Mouse (Mus musculus) layer of hippocampus, adult 9-11 months (tissue): ENCODE measurements at regions not wholly inside any gene's neighbourhood (a gene's known extent, or its start where the extent isn't known, plus 50 kb on each side); places are given as distances from the start of the nearest gene placed in this dataset.
A peak's percentile ranks its signal among the peaks of the same experiment; 100 is the strongest.

Source experiments
- DNase-seq: peaks from one replicate; pipeline ENCODE4 v3.0.0; 2022

GRCm38 (mm10) chr15:97572639-97573038, 133.0 kb downstream of the Rpap3 start:
- no peak for DNase-seq

- DNase-seq, result no peak
These were observed 133.7 kb downstream of the Rpap3 start for GRCm38 (mm10) chr15:97571885-97572284.

GRCm38 (mm10) chr15:97560096-97560495, 145.5 kb downstream of the Rpap3 start:
- DNase-seq, result no peak

- no peak for DNase-seq
These were observed 146.9 kb downstream of the Rpap3 start for GRCm38 (mm10) chr15:97558725-97559124.

GRCm38 (mm10) chr15:97548354-97548753, 157.3 kb downstream of the Rpap3 start:
- no peak for DNase-seq

- DNase-seq, result no peak
These were observed 160.6 kb downstream of the Rpap3 start for GRCm38 (mm10) chr15:97545034-97545433.

GRCm38 (mm10) chr15:97541646-97542045, 164.0 kb downstream of the Rpap3 start:
- DNase-seq, result no peak

GRCm38 (mm10) chr15:97536145-97536544, 169.5 kb downstream of the Rpap3 start:
- DNase-seq, result no peak

GRCm38 (mm10) chr15:97534878-97535277, 170.7 kb downstream of the Rpap3 start:
- DNase-seq, result peak; percentile 6

- peak; percentile 5 for DNase-seq
These were observed 171.9 kb downstream of the Rpap3 start for GRCm38 (mm10) chr15:97533553-97534291.

GRCm38 (mm10) chr15:97532346-97532910, 173.2 kb downstream of the Rpap3 start:
- no peak for DNase-seq

GRCm38 (mm10) chr15:97528291-97529050, 177.2 kb downstream of the Rpap3 start:
- DNase-seq, result no peak

- no peak for DNase-seq
These were observed 185.2 kb downstream of the Rpap3 start for GRCm38 (mm10) chr15:97520395-97520794.

- DNase-seq, result no peak
These were observed 185.7 kb downstream of the Rpap3 start for GRCm38 (mm10) chr15:97519919-97520345.

- DNase-seq, result no peak
These were observed 187.7 kb downstream of the Rpap3 start for GRCm38 (mm10) chr15:97517926-97518325.

GRCm38 (mm10) chr15:97517188-97517587, 188.4 kb downstream of the Rpap3 start:
- DNase-seq, result no peak

- no peak for DNase-seq
These were observed 189.9 kb downstream of the Rpap3 start for GRCm38 (mm10) chr15:97515773-97516172.

- DNase-seq, result peak; percentile 43
These were observed 197.8 kb downstream of the Rpap3 start for GRCm38 (mm10) chr15:97507656-97508306.

- no peak for DNase-seq
These were observed 198.4 kb downstream of the Rpap3 start for GRCm38 (mm10) chr15:97507176-97507575.

- DNase-seq, result peak; percentile 65
These were observed 199.9 kb downstream of the Rpap3 start for GRCm38 (mm10) chr15:97505715-97506114.

GRCm38 (mm10) chr15:97504325-97504724, 201.3 kb downstream of the Rpap3 start:
- DNase-seq, result no peak

GRCm38 (mm10) chr15:97502056-97502455, 203.6 kb downstream of the Rpap3 start:
- DNase-seq, result peak; percentile 82

- no peak for DNase-seq
These were observed 204.2 kb downstream of the Rpap3 start for GRCm38 (mm10) chr15:97501420-97501819.
